Mouse (Mus musculus) embryonic fibroblast, embryonic 13.5 days (primary cell): ENCODE data around the gene Lmo4.

Experiments
- CTCF ChIP-seq: IDR thresholded peaks from 2 replicates; pipeline ENCODE4 v1.5.1; 2011; ENCODE audit warnings: mild to moderate bottlenecking, control low read depth, low read length, moderate library complexity, borderline replicate concordance; ENCODE audit not compliant: insufficient read depth
- POLR2A ChIP-seq: IDR thresholded peaks from 2 replicates; pipeline ENCODE4 v1.6.1; 2011; ENCODE audit warnings: low read depth, mild to moderate bottlenecking, control low read depth, low read length, moderate library complexity

DNA sequence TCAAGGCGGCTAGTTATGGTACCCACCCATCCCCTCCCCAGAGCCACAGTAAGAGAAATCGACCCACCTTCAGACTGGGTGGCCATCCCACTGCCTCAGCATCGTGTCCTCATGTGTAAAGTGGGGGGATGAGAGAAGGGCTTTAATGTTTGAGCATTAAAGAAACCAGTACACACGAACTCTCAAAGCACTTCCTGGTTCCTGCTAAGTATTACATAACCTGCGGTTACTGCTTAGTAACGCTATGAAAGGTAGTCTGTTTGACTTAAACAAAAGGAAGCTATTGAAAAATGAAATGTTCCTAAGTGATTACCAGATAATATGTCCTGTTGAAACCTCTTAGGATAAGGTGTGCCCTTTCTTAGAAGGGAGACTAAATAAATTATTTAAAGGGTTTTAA is 26.9 kb upstream of the Lmo4 start:
- no peak for TF ChIP-seq CTCF
- TF ChIP-seq POLR2A, result no peak
